Mouse (Mus musculus): ENCODE measurements around the gene Ext2. TPM values are rescaled to one million over a fixed set of nuclear protein-coding genes. Genes with fewer than 3 reads are reported as not detected.

The Ext2 gene
- polyA plus RNA-seq, 1 experiment from 2014 or later = 111 TPM

DNA sequence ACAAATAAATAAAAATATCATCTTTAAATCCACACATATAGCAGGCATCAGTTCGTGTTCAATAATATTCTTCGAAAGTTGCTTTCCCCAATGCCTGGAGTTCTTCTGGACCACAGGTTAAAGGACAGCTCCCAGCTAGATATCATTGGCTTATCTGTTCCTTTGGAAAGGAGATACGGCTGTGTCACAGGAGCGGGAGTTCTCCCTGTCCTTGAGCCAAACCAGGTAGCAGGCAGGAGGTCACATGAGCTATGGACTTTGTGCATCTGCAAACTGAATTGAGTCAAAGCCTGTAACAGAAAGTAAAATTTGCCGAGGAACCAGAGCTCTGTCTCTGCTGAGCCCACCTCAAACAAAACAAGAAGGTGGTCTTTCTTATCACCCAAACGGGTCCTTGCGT, 209.3 kb downstream of the Ext2 start:
- no peak for DNase-seq (ENCODE audit: low spot score)
- H3K27me3 ChIP-seq (ENCODE audit: insufficient read depth, low read length) = no peaks in the 10 kb centered on the region
- ATAC-seq (replicated peaks; ENCODE audit: low FRiP score, low read depth) = no peak
- no peaks in the 10 kb centered on the region for H3K9me3 ChIP-seq (replicated peaks; ENCODE audit: low read length)
- no peaks in the 10 kb centered on the region for H3K36me3 ChIP-seq (ENCODE audit: insufficient read depth, low read length)
- 85% methylated on average over 7 of the region's 7 CpGs for WGBS
- no peaks in the 10 kb centered on the region for H3K4me1 ChIP-seq (replicated peaks; ENCODE audit: insufficient read depth, low read length)
- H3K4me2 ChIP-seq (ENCODE audit: low read length) = no peak overlapping the region
- no peak for TF ChIP-seq CTCF (IDR thresholded peaks at IDR 0.05; ENCODE audit: low read depth)
- no peak overlapping the region for H3K9ac ChIP-seq (ENCODE audit: low read depth, low read length)
- H3K27ac ChIP-seq = no peak overlapping the region
- H3K4me3 ChIP-seq (replicated peaks; ENCODE audit: low read depth, low read length) = no peak overlapping the region

Other genes with a start within 250 kb of the Ext2 start
- gene Alx4, start 180.2 kb downstream of the Ext2 start, polyA plus RNA-seq (2015; fragmentation: Nextera tagmentation; extraction: Ambion mirVana) = 0.13 and 0.19 TPM in 2 replicates
- 7.6 and 9.9 TPM in 2 replicates for gene Accs, start 27.4 kb upstream of the Ext2 start, polyA plus RNA-seq (2015; fragmentation: Nextera tagmentation; extraction: Ambion mirVana)
- gene Accsl, start 46.6 kb upstream of the Ext2 start, polyA plus RNA-seq (2015; fragmentation: Nextera tagmentation; extraction: Ambion mirVana) = 0.20 TPM in 1 of 2 replicates, not detected in the other
- gene Gm13889, start 134.6 kb upstream of the Ext2 start, polyA plus RNA-seq (2015; fragmentation: Nextera tagmentation; extraction: Ambion mirVana) = 22.2 and 24.8 TPM in 2 replicates
- not detected in 2 replicates for gene Gm27027, start 173.8 kb upstream of the Ext2 start, polyA plus RNA-seq (2015; fragmentation: Nextera tagmentation; extraction: Ambion mirVana)
- gene Alkbh3, start 188.2 kb upstream of the Ext2 start, polyA plus RNA-seq (2015; fragmentation: Nextera tagmentation; extraction: Ambion mirVana) = 74.9 and 75.0 TPM in 2 replicates

Data from kidney, postnatal 0 days (tissue).